Mouse (Mus musculus) hematopoietic stem cell, adult 5-6 weeks (primary cell): ENCODE results near the gene H2-Ob. TPM values are rescaled to one million over a fixed set of nuclear protein-coding genes. Genes with fewer than 3 reads are reported as not detected.

Experiments used
- ATAC-seq, 2 experiments: fragments of 125-278 bp in 1 of 2; replicated peaks in 1 of 2; 2 replicates each; pipeline ENCODE4 v1.8.0; 2016 to 2017; ENCODE audit warnings: inconsistent platforms in 2 of 2, mild to moderate bottlenecking in 2 of 2, moderate number of reproducible peaks in 2 of 2, low read depth in 1 of 2, moderate TSS enrichment in 1 of 2; ENCODE audit not compliant: low FRiP score in 2 of 2, poor library complexity in 2 of 2, severe bottlenecking in 2 of 2, insufficient read depth in 1 of 2, low TSS enrichment in 1 of 2
- total RNA-seq: library from RNA; stranded (forward); fragments of 172-1452, 232-1000 nt; gene quantifications from 2 replicates; pipeline ENCODE4 v1.2.3, GENCODE M21; 2017

H2-Ob gene
- total RNA-seq, 1 experiment from 2014 or later: 60.2 TPM

GRCm38 (mm10) chr17:34261502-34261901 lies 22.8 kb downstream of the H2-Ob start:
- ATAC-seq: peak; percentile 10 to 27; a peak in 1 of 4 replicates

- ATAC-seq: peak; percentile 81 to 85
Observed at GRCm38 (mm10) chr17:34263068-34263467, 24.4 kb downstream of the H2-Ob start.

- ATAC-seq: peak in 1 of 2 experiments; percentile 33; a peak in 1 of 4 replicates
Observed at GRCm38 (mm10) chr17:34263811-34264371, 25.2 kb downstream of the H2-Ob start.

- ATAC-seq: no peak
Observed at GRCm38 (mm10) chr17:34264452-34265351, 26.0 kb downstream of the H2-Ob start.

- ATAC-seq: no peak
Observed at GRCm38 (mm10) chr17:34268262-34268661, 29.6 kb downstream of the H2-Ob start.

GRCm38 (mm10) chr17:34268748-34269147 lies 30.0 kb downstream of the H2-Ob start:
- ATAC-seq: no peak

- no peak for ATAC-seq
Observed at GRCm38 (mm10) chr17:34269817-34270216, 31.1 kb downstream of the H2-Ob start.

- no peak for ATAC-seq
Observed at GRCm38 (mm10) chr17:34270230-34270629, 31.5 kb downstream of the H2-Ob start.

- ATAC-seq: no peak
Observed at GRCm38 (mm10) chr17:34270940-34271339, 32.2 kb downstream of the H2-Ob start.

- ATAC-seq: no peak
Observed at GRCm38 (mm10) chr17:34272102-34272501, 33.4 kb downstream of the H2-Ob start.

- peak in 1 of 2 experiments; percentile 17; a peak in 1 of 4 replicates for ATAC-seq
Observed at GRCm38 (mm10) chr17:34280499-34281038, 41.9 kb downstream of the H2-Ob start.

- no peak for ATAC-seq
Observed at GRCm38 (mm10) chr17:34281836-34282235, 43.1 kb downstream of the H2-Ob start.

GRCm38 (mm10) chr17:34285371-34285770 lies 46.7 kb downstream of the H2-Ob start:
- no peak for ATAC-seq

- ATAC-seq: no peak
Observed at GRCm38 (mm10) chr17:34285848-34286247, 47.1 kb downstream of the H2-Ob start.

GRCm38 (mm10) chr17:34286501-34286900 lies 47.8 kb downstream of the H2-Ob start:
- ATAC-seq: no peak

GRCm38 (mm10) chr17:34286999-34287398 lies 48.3 kb downstream of the H2-Ob start:
- peak in 1 of 2 experiments; percentile 20; a peak in 1 of 4 replicates for ATAC-seq

- ATAC-seq: peak; percentile 83 to 84
Observed at GRCm38 (mm10) chr17:34287648-34288047, 48.9 kb downstream of the H2-Ob start, which contains the start of gene H2-Aa. Gene H2-Aa, minus strand, starts transcription at chr17:34287823.

- ATAC-seq: no peak
Observed at GRCm38 (mm10) chr17:34288131-34288530, 49.4 kb downstream of the H2-Ob start.
